Mouse (Mus musculus): ENCODE results near the gene Zbtb44. TPM values are rescaled to one million over a fixed set of nuclear protein-coding genes. Genes with fewer than 3 reads are reported as not detected.

Gene Zbtb44
- polyA plus RNA-seq (2015; fragmentation: Nextera tagmentation; extraction: Ambion mirVana), result 4.4 and 5.5 TPM in 2 replicates

DNA sequence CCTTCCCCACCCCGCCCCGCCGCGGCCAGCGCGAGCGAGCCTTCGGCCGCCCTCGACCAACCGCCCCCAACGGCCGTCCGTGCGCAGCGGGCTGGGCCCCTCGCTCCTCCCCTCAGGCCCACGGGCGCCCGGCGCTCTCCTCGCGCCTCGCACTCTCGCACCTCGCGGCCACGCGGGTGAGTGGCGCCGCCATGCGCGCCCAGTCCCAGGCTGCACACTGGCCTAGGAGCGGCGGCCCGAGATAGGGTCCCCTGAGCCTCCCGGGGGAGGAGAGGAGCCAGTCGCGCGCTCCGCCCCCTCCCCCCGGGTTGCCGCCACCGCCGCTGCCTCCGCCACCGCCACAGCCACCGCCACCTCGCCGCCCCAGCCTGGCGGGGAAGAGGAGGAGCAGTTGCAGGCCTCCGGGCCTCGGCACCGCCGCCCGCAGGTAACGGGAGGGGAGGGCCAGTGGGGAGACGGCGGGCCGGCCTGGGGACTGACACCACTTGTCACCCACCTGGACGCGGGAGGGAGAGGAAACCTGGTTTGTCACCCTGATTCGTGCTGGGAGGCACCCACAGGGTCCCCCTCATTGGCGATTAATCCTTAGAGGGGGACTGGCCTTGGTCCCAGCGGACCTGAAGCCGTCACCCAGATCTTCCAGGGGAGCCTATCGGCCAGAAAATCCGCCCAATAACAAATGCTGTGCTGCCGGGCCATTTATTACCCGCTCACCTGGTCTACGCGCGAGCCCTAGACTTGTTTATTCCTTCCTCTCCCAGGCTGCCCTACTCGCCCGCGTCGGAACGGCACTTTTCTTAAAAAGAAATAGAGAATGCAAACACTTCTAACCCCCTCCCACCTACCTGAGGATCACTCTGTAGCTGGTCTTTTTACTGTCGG, at the start of gene Zbtb44:
Gene Zbtb44, plus strand, starts transcription at position 113 of the 882 bp plus-strand sequence.
- H3K27me3 ChIP-seq, result no peaks in the 10 kb centered on the region
- ATAC-seq, result peak; percentile 94

DNA sequence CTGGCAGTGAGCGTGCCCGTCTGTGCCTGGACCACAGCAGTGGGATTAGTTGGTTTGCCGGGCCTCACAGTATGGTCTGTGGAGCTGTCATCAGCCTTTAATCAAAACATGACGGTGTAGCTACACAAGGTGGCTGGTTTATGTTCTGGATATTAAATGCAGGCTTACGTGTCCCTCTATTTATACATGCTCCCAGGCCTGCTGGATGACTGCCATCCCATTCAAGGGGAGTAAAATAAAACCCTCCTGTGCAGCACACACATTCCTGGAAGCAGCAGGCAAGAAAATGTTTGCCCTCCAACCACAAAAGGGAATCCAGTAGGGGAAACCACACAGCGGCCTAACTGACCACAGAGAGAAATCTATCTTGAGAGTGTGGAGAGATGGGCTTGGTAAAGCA, 44.7 kb upstream of the Zbtb44 start:
- Histone ChIP-seq H3K4me2 (replicated peaks) (no peak overlapping the region), H3K9ac (replicated peaks) (no peak overlapping the region), H3K36me3 (no peaks in the 10 kb centered on the region), H3K27ac (no peak overlapping the region), H3K4me3 (replicated peaks) (no peak overlapping the region), H3K27me3 (no peaks in the 10 kb centered on the region), H3K4me1 (replicated peaks) (no peaks in the 10 kb centered on the region), H3K9me3 (no peaks in the 10 kb centered on the region)
- 80% methylated on average over 6 of the region's 6 CpGs for WGBS
- no peak for ATAC-seq

More for the DNA sequence above, at the start of gene Zbtb44:
- Histone ChIP-seq H3K4me2 (replicated peaks) (peak within 1 kb of the TSS; percentile 86), H3K27ac (peak within 1 kb of the TSS; percentile 98), H3K9me3 (no peaks in the 10 kb centered on the region), H3K4me3 (replicated peaks) (peak within 1 kb of the TSS; percentile 94), H3K36me3 (peaks cover 3% of the 10 kb centered on the region; the same call in 1 of the 2 replicates), H3K9ac (replicated peaks) (peak within 1 kb of the TSS; percentile 89), H3K4me1 (replicated peaks) (peaks cover 19% of the 10 kb centered on the region)
- 0% methylated on average over 32 of the region's 79 CpGs for WGBS

DNA sequence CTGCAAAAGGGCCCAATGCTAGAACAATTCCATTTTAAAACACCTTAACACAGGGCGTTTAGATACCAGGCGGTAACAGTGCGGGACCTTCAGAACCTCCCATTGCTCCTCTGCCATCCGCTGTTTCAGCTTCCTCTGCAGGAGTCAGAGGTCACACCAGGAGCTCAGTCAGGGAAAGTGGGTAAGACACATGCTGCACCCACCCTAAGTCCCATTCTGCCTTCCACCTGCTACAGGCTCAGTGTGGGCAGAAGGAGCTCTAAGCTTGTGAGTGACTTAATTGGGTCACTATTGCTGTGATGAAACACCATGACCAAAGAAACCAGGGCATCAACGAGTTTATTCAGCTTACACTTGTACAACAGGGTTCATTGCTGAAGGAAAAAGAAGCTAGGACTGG, 37.3 kb upstream of the Zbtb44 start:
- H3K4me2 ChIP-seq (replicated peaks), result no peak overlapping the region
- H3K4me3 ChIP-seq (replicated peaks), result no peak overlapping the region
- WGBS, result 87% methylated on average over 5 of the region's 5 CpGs
- H3K9me3 ChIP-seq, result no peaks in the 10 kb centered on the region
- H3K27me3 ChIP-seq, result no peaks in the 10 kb centered on the region
- no peak for ATAC-seq
- H3K4me1 ChIP-seq (replicated peaks), result no peaks in the 10 kb centered on the region
- no peaks in the 10 kb centered on the region for H3K36me3 ChIP-seq
- H3K27ac ChIP-seq, result no peak overlapping the region
- H3K9ac ChIP-seq (replicated peaks), result no peak overlapping the region

DNA sequence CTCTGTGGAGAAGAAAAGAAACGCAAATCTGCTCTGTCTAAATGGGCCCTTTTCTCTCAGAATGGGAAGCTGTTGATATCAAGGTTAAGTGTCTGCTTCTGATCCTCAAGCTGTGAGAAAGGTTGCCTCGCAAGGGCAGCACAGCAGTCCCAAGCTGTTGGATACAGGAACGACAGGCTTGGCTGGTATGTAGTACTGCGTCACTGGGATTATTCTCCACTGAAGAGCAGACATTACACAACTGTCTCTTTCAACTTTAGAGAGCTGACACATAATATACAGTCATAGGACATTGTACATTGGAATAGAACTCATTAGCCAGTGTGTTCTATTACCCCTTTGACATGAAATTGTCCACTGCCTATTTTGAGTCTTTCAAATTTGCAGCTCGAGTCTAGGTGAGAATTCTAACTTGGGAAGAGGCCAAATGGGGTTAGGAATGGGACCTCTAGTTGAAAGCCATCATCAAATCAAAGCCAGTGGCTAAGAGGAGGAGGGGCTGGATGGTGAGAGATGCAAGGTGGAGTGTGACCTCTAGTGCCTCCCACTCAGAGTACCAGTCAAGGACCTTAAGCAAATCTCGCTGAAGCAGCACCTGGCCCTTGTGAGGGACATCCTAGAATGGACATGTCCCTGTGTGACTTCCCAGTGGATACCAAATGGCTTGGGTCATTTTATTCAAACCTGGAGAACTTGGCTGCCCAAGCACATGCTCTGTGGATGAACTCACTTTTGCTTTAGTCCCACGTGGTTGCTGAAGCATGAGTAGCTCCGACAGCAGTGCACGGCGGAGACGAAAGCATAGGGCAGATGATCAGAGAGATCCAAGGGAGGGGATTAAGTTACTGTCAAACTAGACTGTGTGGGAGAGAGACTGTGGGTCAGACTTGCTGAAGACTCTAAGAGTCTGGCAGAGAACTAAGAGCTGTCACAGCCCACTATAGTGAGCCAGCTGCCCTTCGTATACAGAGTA, 33.6 kb upstream of the Zbtb44 start:
- Histone ChIP-seq H3K4me1 (replicated peaks) (no peaks in the 10 kb centered on the region), H3K9me3 (no peaks in the 10 kb centered on the region), H3K27ac (no peak overlapping the region), H3K36me3 (no peaks in the 10 kb centered on the region), H3K27me3 (no peaks in the 10 kb centered on the region), H3K4me3 (replicated peaks) (no peak overlapping the region), H3K9ac (replicated peaks) (no peak overlapping the region), H3K4me2 (replicated peaks) (no peak overlapping the region)
- no peak for ATAC-seq
- WGBS, result 83% methylated on average over 12 of the region's 12 CpGs

DNA sequence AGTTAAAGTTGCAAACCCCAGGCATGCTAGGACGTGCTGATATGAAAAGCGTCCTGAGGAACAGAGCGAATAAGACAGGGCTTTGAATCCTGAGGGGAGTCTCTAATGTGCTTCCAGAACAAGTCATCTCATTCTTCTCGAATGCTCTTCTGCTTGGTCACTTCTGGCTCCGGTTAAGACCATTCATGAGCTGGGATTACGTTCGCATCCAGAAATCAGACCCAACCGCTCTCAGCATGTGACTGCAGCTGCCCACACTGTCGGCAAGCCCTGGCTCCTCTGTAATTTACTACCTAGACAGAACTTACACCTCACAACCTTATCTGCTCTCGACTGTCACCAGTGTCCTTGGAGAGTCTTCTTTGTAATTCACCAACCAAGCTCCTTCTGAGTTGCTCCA, 29.8 kb upstream of the Zbtb44 start:
- no peak overlapping the region for H3K9ac ChIP-seq (replicated peaks)
- ATAC-seq, result no peak
- no peak overlapping the region for H3K4me3 ChIP-seq (replicated peaks)
- 79% methylated on average over 10 of the region's 10 CpGs for WGBS
- no peak overlapping the region for H3K4me2 ChIP-seq (replicated peaks)
- H3K27me3 ChIP-seq, result no peaks in the 10 kb centered on the region
- H3K9me3 ChIP-seq, result no peaks in the 10 kb centered on the region
- H3K4me1 ChIP-seq (replicated peaks), result no peaks in the 10 kb centered on the region
- no peaks in the 10 kb centered on the region for H3K36me3 ChIP-seq
- no peak overlapping the region for H3K27ac ChIP-seq

DNA sequence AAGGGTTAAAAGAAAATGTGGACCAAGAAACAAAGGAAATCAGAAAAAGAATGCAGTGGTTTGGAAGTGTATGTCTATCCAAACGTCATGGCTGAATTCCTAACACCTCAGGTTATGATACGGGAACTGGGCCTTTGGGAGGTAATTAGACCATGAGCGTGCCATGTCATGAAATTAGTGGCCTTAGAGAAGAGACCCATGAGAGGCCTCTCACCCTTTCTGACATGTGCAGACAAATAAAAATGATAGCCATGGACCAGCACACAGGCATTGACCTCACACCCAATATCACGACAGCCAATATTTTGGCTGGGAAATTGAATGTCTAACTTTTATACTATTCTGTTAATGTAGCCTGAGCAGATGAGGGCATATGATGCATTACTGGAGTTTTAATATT, 27.9 kb upstream of the Zbtb44 start:
- H3K4me1 ChIP-seq (replicated peaks), result no peaks in the 10 kb centered on the region
- H3K4me3 ChIP-seq (replicated peaks), result no peak overlapping the region
- no peak overlapping the region for H3K4me2 ChIP-seq (replicated peaks)
- H3K36me3 ChIP-seq, result no peaks in the 10 kb centered on the region
- no peaks in the 10 kb centered on the region for H3K27me3 ChIP-seq
- no peak for ATAC-seq
- no peak overlapping the region for H3K27ac ChIP-seq
- WGBS, result 78% methylated on average over 4 of the region's 4 CpGs
- no peak overlapping the region for H3K9ac ChIP-seq (replicated peaks)
- H3K9me3 ChIP-seq, result no peaks in the 10 kb centered on the region

DNA sequence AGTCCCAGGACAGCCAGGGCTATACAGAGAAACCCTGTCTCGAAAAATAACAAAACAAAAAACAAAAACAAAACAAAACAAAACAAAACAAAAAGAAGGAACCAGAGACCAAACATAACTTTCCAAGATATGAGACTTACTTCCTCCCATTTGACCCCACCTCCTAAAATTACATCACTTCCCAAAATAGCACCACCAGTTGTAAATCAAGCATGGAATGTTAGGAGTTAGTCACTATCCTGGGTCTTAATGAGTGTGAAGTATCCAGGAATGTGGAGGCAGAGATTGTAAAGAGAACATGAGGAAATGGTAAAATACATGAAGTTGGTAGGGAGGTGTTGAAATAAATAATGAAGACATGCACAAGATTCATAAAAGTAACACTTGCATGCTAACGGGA, 21.1 kb upstream of the Zbtb44 start:
- WGBS, result 82% methylated on average over 2 of the region's 2 CpGs
- H3K36me3 ChIP-seq, result no peaks in the 10 kb centered on the region
- H3K27ac ChIP-seq, result no peak overlapping the region
- no peaks in the 10 kb centered on the region for H3K9me3 ChIP-seq
- H3K4me1 ChIP-seq (replicated peaks), result no peaks in the 10 kb centered on the region
- no peak overlapping the region for H3K4me2 ChIP-seq (replicated peaks)
- no peak for ATAC-seq
- no peaks in the 10 kb centered on the region for H3K27me3 ChIP-seq
- H3K4me3 ChIP-seq (replicated peaks), result no peak overlapping the region
- H3K9ac ChIP-seq (replicated peaks), result no peak overlapping the region

DNA sequence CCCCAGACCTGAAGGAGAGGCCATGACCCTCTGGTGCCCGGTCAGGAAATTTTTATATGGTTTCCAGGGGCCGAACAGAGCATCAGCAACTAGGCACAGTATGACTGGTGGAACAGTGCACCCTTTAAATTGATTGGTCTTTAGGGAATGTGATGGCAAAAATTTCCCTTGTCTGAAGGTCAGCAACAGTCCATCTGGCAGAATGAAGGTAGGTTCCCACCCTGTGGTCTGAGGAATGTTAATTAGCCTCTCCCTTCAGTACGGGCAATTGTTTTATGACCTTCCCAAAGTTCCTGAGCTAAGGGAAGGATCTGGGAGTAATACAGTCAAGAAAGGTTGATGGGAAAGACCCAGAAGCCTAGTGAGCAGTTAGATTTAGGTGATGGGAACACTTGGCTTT, 20.4 kb upstream of the Zbtb44 start:
- Histone ChIP-seq H3K4me1 (replicated peaks) (no peaks in the 10 kb centered on the region), H3K27ac (no peak overlapping the region), H3K27me3 (no peaks in the 10 kb centered on the region), H3K36me3 (no peaks in the 10 kb centered on the region), H3K9ac (replicated peaks) (no peak overlapping the region), H3K4me3 (replicated peaks) (no peak overlapping the region), H3K4me2 (replicated peaks) (no peak overlapping the region), H3K9me3 (no peaks in the 10 kb centered on the region)
- ATAC-seq, result no peak
- 87% methylated on average over 3 of the region's 3 CpGs for WGBS

DNA sequence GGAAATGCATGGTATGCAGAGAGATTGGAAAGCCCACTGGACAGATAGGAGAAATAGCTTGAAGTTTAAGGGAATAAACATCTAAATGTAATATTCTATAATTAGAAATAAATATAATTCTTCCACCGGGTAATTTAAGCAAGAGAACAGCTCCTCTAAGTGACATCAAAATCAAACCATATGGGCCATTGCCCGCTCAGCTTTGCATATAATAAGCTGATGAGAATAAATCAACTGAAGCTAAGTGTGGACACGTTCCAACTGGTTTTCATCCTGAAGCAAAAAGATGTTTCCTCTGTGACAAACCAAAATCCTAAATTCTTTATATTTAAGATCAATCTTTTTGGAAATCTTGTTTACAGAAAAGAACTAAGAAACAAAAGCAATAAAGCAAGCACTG, 19.7 kb upstream of the Zbtb44 start:
- H3K4me2 ChIP-seq (replicated peaks), result no peak overlapping the region
- no peak for ATAC-seq
- no peaks in the 10 kb centered on the region for H3K27me3 ChIP-seq
- 86% methylated on average over 3 of the region's 3 CpGs for WGBS
- no peak overlapping the region for H3K4me3 ChIP-seq (replicated peaks)
- H3K9me3 ChIP-seq, result no peaks in the 10 kb centered on the region
- no peak overlapping the region for H3K9ac ChIP-seq (replicated peaks)
- H3K36me3 ChIP-seq, result no peaks in the 10 kb centered on the region
- H3K27ac ChIP-seq, result no peak overlapping the region
- H3K4me1 ChIP-seq (replicated peaks), result no peaks in the 10 kb centered on the region

DNA sequence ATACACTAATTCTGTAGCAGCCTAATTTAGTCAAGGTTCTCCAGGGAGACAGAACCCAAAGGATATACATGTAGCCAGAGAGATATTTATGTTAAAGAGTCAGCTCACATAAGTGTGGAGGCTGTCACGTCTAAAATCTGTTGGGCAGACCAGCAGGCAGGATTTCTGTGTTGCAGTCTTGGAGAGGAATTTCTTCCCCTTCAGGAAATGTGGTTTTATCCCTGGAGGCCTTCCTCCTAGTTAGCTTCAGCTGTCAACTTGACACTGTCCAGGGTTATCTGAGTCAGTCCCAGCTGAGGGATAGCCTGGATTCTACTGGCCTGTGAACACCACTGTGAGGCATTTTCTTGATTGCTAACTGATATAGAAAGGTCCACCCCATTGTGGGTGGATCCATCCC, 18.9 kb upstream of the Zbtb44 start:
- 58% methylated on average over 1 of the region's 1 CpGs for WGBS
- Histone ChIP-seq H3K9ac (replicated peaks) (no peak overlapping the region), H3K36me3 (no peaks in the 10 kb centered on the region), H3K4me3 (replicated peaks) (no peak overlapping the region), H3K9me3 (no peaks in the 10 kb centered on the region), H3K4me2 (replicated peaks) (no peak overlapping the region), H3K27ac (no peak overlapping the region), H3K4me1 (replicated peaks) (no peaks in the 10 kb centered on the region), H3K27me3 (no peaks in the 10 kb centered on the region)
- ATAC-seq, result no peak

DNA sequence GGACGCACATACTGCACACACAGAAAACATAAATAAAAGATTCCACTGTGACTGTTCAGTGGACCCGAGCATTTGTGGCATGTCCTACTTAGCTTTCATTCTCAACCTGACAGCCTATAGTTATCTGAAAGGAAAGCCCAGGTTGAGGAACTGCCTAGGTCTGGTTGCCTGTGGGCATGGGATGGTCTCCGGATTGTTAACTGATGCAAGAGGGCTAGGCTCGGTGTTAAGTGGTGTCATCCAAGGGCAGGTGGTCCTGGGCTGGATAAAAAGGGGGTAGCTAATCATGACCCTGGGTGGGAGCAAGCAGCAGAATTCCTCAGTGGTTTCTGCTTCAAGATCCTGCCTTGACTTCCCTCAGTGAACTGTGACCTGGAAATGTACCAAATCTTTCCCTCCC, 17.8 kb upstream of the Zbtb44 start:
- Histone ChIP-seq H3K9ac (replicated peaks) (no peak overlapping the region), H3K27me3 (no peaks in the 10 kb centered on the region), H3K27ac (no peak overlapping the region), H3K4me2 (replicated peaks) (no peak overlapping the region), H3K9me3 (no peaks in the 10 kb centered on the region), H3K4me1 (replicated peaks) (no peaks in the 10 kb centered on the region), H3K36me3 (no peaks in the 10 kb centered on the region), H3K4me3 (replicated peaks) (no peak overlapping the region)
- WGBS, result 86% methylated on average over 4 of the region's 4 CpGs
- ATAC-seq, result no peak

DNA sequence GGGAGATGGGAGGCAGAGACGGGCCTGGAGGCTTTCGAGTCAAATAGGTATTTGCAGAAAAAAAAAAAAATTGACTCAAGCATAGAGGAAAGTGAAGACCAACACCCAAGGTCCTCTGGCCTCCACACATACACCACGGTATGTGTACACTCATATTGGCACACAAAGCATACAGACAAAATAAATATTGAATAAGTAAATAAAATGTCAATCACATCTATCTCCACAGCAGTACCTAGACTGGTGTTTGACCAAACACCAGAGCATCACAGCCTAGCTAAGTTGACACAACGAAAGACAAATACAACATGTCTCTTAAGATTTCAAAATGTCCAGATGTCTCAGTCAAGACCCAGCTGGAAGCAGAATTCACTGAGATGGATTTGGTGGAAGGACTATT, 17.0 kb upstream of the Zbtb44 start:
- H3K27ac ChIP-seq, result no peak overlapping the region
- H3K27me3 ChIP-seq, result no peaks in the 10 kb centered on the region
- no peaks in the 10 kb centered on the region for H3K36me3 ChIP-seq
- H3K4me1 ChIP-seq (replicated peaks), result no peaks in the 10 kb centered on the region
- no peaks in the 10 kb centered on the region for H3K9me3 ChIP-seq
- no peak overlapping the region for H3K4me3 ChIP-seq (replicated peaks)
- no peak for ATAC-seq
- H3K4me2 ChIP-seq (replicated peaks), result no peak overlapping the region
- no peak overlapping the region for H3K9ac ChIP-seq (replicated peaks)
- 89% methylated on average over 4 of the region's 4 CpGs for WGBS
